Mouse (Mus musculus) layer of hippocampus, adult 9-10 months (tissue): Measurements from ENCODE around the gene Piezo1.
A peak's percentile ranks its signal among the peaks of the same experiment; 100 is the strongest.
"Not testable (repeated sequence)": the region's sequence is repeated elsewhere in the genome, so short reads cannot be mapped to it uniquely, and the experiment has no call there.

Source experiments
- DNase-seq: peaks from one replicate; pipeline ENCODE4 v3.0.0; 2022; ENCODE audit warnings: low spot score

Gene Piezo1

GRCm38 (mm10) chr8:122551265-122552051, at the start of gene Piezo1:
Gene Piezo1 (minus strand): TSS chr8:122551329.
- DNase-seq = peak; percentile 69

DNA sequence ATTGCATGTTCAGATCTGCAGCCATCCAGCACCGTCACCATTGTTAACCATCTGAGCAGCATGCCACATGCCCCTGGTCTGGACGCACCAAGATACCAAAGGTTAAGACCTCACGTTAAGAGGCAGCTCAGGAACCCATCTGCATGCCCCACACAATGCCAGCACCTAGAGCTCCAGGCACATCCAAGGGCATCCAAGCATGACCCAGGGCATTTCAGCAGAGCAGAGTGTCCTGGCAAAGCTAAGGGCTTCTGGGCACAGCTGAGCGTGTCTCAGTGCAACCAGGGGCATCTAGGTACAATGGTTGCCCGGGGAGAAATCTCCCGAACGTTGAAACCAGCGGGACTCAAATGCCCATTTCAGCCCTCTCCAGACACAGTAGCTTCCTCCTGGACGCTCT, 49.5 kb upstream of the Piezo1 start:
- DNase-seq = no peak

- no peak for DNase-seq
Observed at GRCm38 (mm10) chr8:122596031-122596430, 44.9 kb upstream of the Piezo1 start.

DNA sequence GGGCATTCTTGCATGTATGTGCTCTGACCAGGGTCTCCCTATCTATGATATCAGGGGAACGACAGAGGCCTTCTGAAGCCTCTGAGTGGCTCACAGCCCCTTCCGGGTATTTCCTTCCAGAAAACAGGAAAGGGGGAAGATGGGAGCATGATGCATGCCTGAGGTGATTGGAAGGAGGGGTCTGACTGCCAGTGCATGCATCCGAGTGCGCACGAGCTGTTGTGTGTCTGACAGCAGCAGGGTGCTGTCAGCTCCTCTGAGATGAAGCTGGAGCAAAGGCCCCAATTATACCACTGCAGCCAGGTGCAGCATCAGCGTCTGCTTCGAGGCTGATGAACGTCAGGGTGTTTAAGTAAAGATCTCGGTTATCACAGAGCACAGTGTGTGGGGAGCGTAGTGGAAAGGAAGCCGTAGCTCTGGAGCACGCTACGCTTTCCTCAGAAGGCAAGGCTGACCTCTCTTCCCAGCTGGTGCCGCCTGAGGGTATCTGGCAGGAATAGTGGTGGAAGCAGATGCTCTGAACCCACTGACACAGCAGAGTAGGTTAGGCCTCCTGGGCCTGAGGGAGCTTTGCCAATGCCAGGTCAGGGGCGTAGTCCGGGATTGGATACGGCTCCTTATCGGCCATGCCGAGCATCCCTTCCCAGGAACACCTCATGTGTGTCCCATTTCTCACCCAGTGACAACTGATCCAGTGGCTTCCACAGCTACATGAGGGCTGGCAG, 42.8 kb upstream of the Piezo1 start:
- DNase-seq = no peak

DNA sequence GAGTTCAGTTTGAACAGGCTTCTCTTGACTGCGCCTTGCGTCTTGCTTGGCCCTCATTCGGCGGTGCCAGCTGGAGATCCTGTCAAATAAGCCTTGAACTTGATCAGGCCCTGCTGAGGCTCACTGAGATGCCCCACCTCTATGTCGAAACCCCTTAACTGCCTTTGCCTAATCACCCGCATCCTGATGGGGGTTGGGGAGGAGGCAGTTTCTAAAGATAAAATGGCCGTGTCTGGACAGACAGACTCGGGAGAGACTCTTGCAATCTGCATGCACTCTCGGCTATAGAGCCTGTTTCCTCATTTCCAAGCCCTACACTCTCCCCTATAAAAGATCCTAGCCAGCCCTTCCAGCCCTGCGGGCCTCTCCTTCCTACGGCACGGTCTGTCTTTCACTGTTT, 42.1 kb upstream of the Piezo1 start:
- DNase-seq = no peak

- no peak for DNase-seq
Observed at GRCm38 (mm10) chr8:122586749-122587148, 35.6 kb upstream of the Piezo1 start.

DNA sequence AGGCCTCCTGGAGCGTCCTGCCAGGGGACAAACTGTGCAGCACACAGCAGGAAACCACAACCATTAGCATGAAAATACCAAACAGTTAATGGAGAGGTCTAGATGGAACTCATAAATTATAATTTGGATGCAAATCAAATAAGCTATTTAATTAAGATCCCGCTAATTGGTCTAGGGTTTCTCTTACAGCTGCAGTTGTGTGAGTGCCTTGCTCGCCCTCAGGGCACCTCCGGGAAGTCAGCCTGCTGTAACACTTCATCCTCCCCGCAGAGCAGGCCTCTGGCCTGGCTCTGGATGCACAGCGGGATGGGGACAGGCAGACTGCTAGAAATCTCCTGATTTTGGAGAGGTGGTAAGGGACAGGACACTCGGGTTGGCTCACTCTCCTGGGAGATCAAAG, 35.0 kb upstream of the Piezo1 start:
- DNase-seq = no peak

- DNase-seq = no peak
Observed at GRCm38 (mm10) chr8:122585411-122585891, 34.3 kb upstream of the Piezo1 start.

- no peak for DNase-seq
Observed at GRCm38 (mm10) chr8:122584981-122585380, 33.9 kb upstream of the Piezo1 start.

- no peak for DNase-seq
Observed at GRCm38 (mm10) chr8:122580926-122581325, 29.8 kb upstream of the Piezo1 start.

DNA sequence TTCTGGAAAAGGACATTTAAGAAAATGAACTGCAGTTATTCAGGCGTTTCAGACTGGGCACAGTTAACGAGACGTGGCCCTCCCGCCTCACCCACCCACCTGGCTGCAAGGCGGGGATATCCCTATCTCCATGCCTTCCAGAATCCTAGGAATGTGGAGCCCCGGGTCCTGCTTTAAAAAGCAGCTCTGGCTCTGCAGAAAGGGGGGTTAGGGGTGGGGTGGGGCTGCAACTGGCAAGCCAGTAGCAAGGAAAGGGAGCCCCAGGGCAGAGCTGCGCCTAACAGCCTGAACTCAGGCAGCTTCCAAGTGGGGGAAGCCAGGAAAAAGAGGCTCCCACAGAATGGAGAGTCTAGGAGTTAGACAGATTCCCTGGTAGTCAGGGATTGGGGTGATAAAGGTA, 28.1 kb upstream of the Piezo1 start:
- DNase-seq = no peak

DNA sequence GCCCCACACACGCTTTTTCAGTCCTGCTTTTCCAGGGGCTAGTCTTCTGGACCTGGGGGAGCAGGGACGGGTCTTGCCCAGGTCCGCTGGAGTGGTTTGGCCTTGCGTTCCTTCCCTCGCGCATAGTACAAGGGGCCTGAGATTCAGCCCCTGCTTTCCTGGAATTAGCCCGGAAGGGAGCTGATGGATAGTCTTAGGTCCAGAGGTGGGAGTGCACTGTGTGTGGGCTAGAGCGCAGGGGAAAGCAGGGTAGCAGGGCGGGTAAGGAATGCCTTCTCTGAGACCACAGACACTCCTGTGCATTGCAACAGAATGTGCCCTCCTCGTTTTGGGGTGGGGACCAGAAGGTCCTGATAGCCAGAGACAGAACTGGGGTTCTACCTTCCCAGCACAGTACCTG, 26.0 kb upstream of the Piezo1 start:
- DNase-seq = no peak

DNA sequence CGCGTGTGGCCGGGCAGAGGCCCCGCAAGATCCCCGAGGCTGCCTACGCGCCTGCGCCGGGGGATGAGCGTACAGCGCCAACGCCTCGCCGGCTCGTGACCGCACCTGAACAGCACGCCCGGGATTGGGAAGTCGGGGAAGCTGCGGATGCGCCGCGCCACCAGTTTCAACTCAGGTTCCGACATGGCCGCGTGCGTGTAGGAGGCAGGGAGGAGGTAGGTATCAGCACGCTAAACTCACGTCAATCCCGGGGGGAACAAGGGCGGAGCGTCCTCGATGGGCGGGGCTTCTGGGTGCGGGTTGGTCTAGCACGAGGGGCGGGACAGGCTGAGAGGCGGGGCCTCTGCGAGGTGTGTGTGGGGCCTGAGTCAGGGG, 25.5 kb upstream of the Piezo1 start, which contains the start of gene Aprt:
Gene Aprt, minus strand, starts transcription at position 262 of the 375 bp plus-strand sequence.
- peak; percentile 82 for DNase-seq

DNA sequence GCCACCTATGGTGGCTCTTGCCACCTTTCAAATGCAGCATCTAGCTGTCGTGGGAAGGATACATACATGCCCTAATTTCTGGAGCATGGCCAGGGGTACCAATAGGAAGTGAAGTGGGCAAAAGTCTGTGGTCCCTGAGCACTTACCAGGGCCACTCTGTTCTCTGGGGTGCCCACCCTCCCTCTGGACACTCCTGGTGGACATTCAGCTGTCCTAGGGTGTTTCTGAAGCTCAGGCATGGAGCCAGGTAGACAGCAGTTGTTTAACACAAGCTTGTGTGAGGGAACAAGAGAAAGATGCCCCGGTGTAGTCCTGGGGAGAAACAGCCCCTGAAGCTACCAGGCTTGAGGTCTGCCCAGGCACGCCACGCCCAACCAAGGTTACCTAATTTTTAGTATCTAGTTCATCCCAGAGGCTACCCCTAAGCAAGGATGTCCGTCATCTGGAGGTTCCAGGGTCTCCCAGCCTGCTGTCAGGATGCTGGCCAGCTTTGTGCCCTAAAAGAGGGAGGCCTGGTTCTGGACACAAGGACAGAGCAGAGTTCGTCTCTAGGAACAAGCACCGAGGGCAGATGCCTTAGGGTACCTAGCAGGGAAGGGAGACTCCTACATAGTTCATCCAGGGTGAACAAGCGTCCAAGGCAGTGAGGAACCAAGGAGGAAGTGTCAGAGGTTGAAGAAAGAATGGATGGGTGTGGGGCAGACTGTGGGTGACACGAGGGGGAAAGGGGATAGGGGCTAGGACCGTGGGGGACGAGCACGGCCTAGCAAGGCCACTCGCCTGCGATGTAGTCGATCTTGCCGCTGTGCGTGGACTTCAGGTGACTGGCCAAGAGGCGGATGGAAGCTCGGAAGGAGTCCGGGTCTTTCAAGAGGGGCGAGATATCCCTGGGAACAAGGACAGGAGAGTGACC, 24.9 kb upstream of the Piezo1 start:
- no peak for DNase-seq

DNA sequence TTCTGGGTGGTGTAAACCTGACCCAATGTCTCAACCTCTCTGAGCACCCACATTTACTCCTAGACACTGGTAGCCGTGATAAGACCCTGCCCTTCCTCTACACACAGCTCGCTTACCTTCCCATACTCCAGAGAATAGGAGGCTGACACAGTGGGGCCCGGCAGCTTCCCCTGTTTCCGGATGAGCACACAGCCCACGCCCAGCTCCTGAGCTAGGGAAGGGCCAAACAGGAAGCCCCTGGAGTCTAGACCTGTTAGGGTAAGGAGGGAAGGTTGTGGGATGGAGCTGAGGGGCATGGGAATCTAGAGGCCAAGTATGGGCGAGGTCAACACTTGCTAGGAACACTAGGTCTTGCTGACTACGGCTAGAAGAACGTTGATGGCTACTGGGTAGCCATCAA, 24.2 kb upstream of the Piezo1 start:
- no peak for DNase-seq

GRCm38 (mm10) chr8:122574667-122575251, 23.6 kb upstream of the Piezo1 start:
- DNase-seq = no peak

- DNase-seq = no peak
Observed at GRCm38 (mm10) chr8:122574264-122574663, 23.1 kb upstream of the Piezo1 start.

GRCm38 (mm10) chr8:122573577-122573976, 22.4 kb upstream of the Piezo1 start:
- DNase-seq = no peak

GRCm38 (mm10) chr8:122573176-122573575, 22.0 kb upstream of the Piezo1 start:
- DNase-seq = not testable (repeated sequence)

DNA sequence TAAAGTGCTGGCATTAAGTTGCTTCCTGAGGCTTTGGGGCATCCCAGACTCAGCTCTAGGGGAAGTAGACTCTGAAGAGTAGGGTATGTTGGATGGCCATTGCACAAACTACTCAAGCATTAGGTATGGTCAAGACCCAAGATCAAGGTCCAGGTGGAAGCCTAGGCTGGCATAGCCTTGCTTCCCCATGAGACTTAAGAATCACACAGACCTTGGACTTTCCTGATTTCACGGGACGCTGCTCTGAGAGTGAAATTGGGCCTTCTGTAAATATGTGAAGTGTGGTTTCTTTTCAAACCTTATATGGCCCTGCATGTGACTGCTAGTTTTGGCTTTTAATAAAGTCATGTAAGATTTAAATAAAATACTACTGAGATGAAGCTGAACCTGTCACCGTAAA, 21.6 kb upstream of the Piezo1 start:
- no peak for DNase-seq

GRCm38 (mm10) chr8:122571750-122572267, 20.7 kb upstream of the Piezo1 start:
- DNase-seq = no peak

GRCm38 (mm10) chr8:122571153-122571552, 20.0 kb upstream of the Piezo1 start:
- DNase-seq = no peak
